Mouse (Mus musculus) forebrain, embryonic 10.5 days (tissue): Measurements from ENCODE around the gene Stx1a. TPM values are rescaled to one million over a fixed set of nuclear protein-coding genes. Genes with fewer than 3 reads are reported as not detected.
A peak's percentile ranks its signal among the peaks of the same experiment; 100 is the strongest.
"Not testable (repeated sequence)": the region's sequence is repeated elsewhere in the genome, so short reads cannot be mapped to it uniquely, and the experiment has no call there.

Experiments
- DNase-seq: peaks from one replicate; pipeline ENCODE4 v3.0.0-alpha.2; 2017; ENCODE audit warnings: low spot score; ENCODE audit errors: extremely low spot score
- H3K27ac ChIP-seq: fragments of 300-500 bp; sonication (generic); 2 replicates; pipeline ENCODE4 v1.5.1; 2016; ENCODE audit warnings: mild to moderate bottlenecking
- H3K27me3 ChIP-seq: fragments of 300-500 bp; sonication (generic); 2 replicates; pipeline ENCODE4 v1.6.1; 2016; ENCODE audit warnings: mild to moderate bottlenecking; ENCODE audit not compliant: poor library complexity, severe bottlenecking
- H3K36me3 ChIP-seq: fragments of 300-500 bp; sonication (generic); replicated peaks from 2 replicates; pipeline ENCODE4 v1.6.1; 2016; ENCODE audit warnings: mild to moderate bottlenecking, moderate library complexity
- H3K4me1 ChIP-seq: fragments of 300-500 bp; sonication (generic); 2 replicates; pipeline ENCODE4 v1.6.1; 2016
- H3K4me3 ChIP-seq: fragments of 300-500 bp; sonication (generic); 2 replicates; pipeline ENCODE4 v1.5.1; 2016; ENCODE audit warnings: mild to moderate bottlenecking, moderate library complexity
- H3K9me3 ChIP-seq: fragments of 300-500 bp; sonication (generic); 2 replicates; pipeline ENCODE4 v1.6.1; 2016; ENCODE audit warnings: mild to moderate bottlenecking, moderate library complexity
- WGBS: fragments of 180-500 bp; shearing (Covaris S2); methylation state at CpG from one replicate; pipeline ENCODE4 v1.1.7; 2016; 5-methylcytosine and 5-hydroxymethylcytosine counted together
- polyA plus RNA-seq: library from polyadenylated mRNA; unstranded; fragments of >200 nt; fragmentation: Nextera tagmentation; extraction: Ambion mirVana; gene quantifications from 2 replicates; pipeline ENCODE4 v1.2.1, GENCODE M21; 2016

The Stx1a gene
- polyA plus RNA-seq, 1 experiment from 2014 or later = 8.7 TPM

- Histone ChIP-seq H3K9me3 (peaks cover 10% of the 10 kb centered on the region), H3K36me3 (peaks cover 34% of the 10 kb centered on the region), H3K4me1 (peaks cover 18% of the 10 kb centered on the region), H3K27me3 (no peaks in the 10 kb centered on the region), H3K4me3 (no peak overlapping the region), H3K27ac (no peak overlapping the region)
- 63% methylated on average over 18 of the region's 18 CpGs for WGBS
- DNase-seq = no peak
These were observed 12.5 kb downstream of the Stx1a start for GRCm38 (mm10) chr5:135035608-135036359.

DNA sequence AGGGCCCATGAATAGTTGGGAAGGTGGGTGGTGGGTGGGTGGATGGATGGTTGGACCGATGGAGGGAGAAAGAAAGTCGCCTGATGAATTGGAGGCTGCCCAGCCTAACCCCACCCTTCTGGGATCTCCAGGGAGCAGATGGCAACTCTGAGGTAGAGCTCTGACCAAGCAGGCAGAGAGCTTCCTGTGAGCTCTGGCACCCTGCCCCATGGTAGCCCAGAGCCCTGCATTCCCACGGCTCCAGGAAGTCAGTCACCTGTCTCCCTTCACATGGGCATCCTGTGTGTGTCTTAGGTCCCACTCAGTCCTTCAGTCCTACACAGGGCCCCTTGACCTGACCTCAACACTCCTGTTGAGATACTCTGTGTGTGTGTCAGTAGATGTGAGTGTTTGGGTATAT lies 14.7 kb downstream of the Stx1a start:
- Histone ChIP-seq H3K27me3 (no peaks in the 10 kb centered on the region; the same call in 1 of the 2 replicates), H3K36me3 (peaks cover 38% of the 10 kb centered on the region), H3K27ac (no peak overlapping the region), H3K4me3 (no peak overlapping the region), H3K4me1 (peaks cover 32% of the 10 kb centered on the region), H3K9me3 (peaks cover 10% of the 10 kb centered on the region)
- WGBS = 98% methylated on average over 3 of the region's 3 CpGs
- no peak for DNase-seq

DNA sequence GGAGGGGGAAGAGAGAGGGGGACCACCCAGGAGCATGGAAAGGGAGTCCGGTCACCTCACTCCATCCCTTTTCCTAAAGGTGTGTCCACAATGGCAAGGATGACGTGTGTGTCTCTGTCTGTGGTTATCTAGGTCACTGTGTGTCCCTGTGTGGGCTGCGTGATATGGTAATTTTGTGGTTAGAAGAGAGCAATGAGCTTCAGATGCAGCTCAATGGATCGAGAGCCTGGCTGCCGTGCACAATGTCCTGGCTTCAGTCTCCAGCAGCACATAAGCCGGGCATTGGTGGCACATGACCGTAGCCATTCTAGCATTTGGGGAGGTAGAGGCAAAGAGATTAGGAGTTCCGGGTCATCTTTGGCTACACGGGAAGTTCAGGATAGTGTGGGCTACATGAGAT lies 16.3 kb downstream of the Stx1a start:
- DNase-seq = no peak
- 89% methylated on average over 9 of the region's 9 CpGs for WGBS
- Histone ChIP-seq H3K4me3 (no peak overlapping the region), H3K9me3 (peaks cover 4% of the 10 kb centered on the region), H3K4me1 (peaks cover 32% of the 10 kb centered on the region), H3K27ac (no peak overlapping the region), H3K27me3 (no peaks in the 10 kb centered on the region; the same call in 1 of the 2 replicates), H3K36me3 (peaks cover 39% of the 10 kb centered on the region)

- Histone ChIP-seq H3K27me3 (no peaks in the 10 kb centered on the region; the same call in 1 of the 2 replicates), H3K4me1 (peaks cover 32% of the 10 kb centered on the region), H3K4me3 (no peak overlapping the region), H3K9me3 (no peaks in the 10 kb centered on the region), H3K27ac (0 out of 2 replicates have a peak overlapping the region, but pooled peaks have one; percentile 51), H3K36me3 (peaks cover 44% of the 10 kb centered on the region)
- DNase-seq = no peak
- WGBS = 42% methylated on average over 6 of the region's 6 CpGs
These were observed 16.8 kb downstream of the Stx1a start for GRCm38 (mm10) chr5:135040059-135040458.

- peaks cover 51% of the 10 kb centered on the region for H3K36me3 ChIP-seq
- no peaks in the 10 kb centered on the region; the same call in 1 of the 2 replicates for H3K27me3 ChIP-seq
- WGBS = 85% methylated on average over 11 of the region's 11 CpGs
- peaks cover 27% of the 10 kb centered on the region for H3K4me1 ChIP-seq
- H3K4me3 ChIP-seq = no peak overlapping the region
- DNase-seq = no peak
- H3K27ac ChIP-seq = peak overlapping the region; percentile 26; the same call in 1 of the 2 replicates
- no peaks in the 10 kb centered on the region for H3K9me3 ChIP-seq
These were observed 17.5 kb downstream of the Stx1a start for GRCm38 (mm10) chr5:135040777-135041176.

DNA sequence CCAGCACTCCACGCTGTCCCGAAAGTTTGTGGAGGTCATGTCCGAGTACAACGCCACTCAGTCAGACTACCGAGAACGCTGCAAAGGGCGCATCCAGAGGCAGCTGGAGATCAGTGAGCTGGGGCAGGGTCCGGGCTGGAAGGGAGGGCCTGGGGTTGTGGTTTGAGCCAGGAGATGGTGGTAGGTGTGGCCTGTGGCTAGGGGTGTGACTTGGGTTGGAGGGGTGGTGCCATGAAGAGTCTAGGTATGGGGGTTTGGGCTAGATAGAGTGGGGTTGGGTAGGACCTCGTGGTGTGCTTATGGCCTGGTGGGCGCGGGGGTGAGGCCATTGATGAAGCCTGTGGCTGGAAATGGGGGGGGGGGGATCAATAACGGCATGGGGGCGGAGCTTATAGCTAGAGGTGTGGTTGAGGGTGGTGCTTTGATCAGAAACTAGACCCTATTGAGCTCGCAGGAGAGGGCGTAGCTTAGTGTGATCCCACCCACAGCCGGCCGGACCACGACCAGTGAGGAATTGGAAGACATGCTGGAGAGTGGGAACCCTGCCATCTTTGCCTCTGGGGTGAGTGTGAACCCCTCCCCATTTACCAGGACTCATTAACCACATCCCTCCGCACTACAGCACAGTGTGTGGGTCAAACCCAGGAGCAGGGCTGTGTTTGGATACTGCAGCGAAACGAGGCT lies 19.0 kb downstream of the Stx1a start:
- Histone ChIP-seq H3K27me3 (no peaks in the 10 kb centered on the region; the same call in 1 of the 2 replicates), H3K4me1 (peaks cover 27% of the 10 kb centered on the region), H3K4me3 (peak overlapping the region; percentile 26), H3K36me3 (peaks cover 45% of the 10 kb centered on the region), H3K9me3 (no peaks in the 10 kb centered on the region), H3K27ac (no peak overlapping the region)
- 21% methylated on average over 21 of the region's 21 CpGs for WGBS
- no peak for DNase-seq

DNA sequence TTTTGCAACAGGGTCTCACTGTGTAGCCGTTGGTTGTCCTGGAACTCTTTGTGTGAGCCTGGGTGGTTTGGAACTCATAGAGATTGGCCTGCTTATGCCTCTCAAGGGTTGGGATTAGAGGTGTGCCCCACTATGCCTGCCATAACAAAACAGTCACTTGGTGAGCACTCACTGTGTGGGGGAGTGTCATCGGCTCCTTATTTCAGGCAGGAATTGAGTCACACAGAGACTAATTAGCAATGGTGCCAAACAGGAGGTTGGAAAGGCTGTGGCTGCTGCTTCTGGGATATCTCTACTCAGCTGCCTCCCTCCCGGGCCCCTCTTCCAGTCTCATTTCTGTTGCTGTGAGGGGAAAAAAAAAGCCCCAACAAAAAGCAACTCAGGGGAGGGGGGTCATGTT lies 21.3 kb downstream of the Stx1a start:
- Histone ChIP-seq H3K9me3 (no peaks in the 10 kb centered on the region), H3K4me1 (peaks cover 26% of the 10 kb centered on the region), H3K27me3 (no peaks in the 10 kb centered on the region; the same call in 1 of the 2 replicates), H3K36me3 (peaks cover 44% of the 10 kb centered on the region), H3K27ac (no peak overlapping the region), H3K4me3 (no peak overlapping the region)
- WGBS = 92% methylated on average over 3 of the region's 3 CpGs
- DNase-seq = no peak

- Histone ChIP-seq H3K27ac (no peak overlapping the region), H3K9me3 (no peaks in the 10 kb centered on the region), H3K4me3 (no peak overlapping the region), H3K36me3 (peaks cover 72% of the 10 kb centered on the region), H3K4me1 (no peaks in the 10 kb centered on the region), H3K27me3 (no peaks in the 10 kb centered on the region)
- no peak for DNase-seq
- WGBS = 90% methylated on average over 5 of the region's 5 CpGs
These were observed 25.3 kb downstream of the Stx1a start for GRCm38 (mm10) chr5:135048539-135048938.

GRCm38 (mm10) chr5:135049268-135049667 lies 26.0 kb downstream of the Stx1a start:
- not testable (repeated sequence) for H3K9me3 ChIP-seq, H3K4me3 ChIP-seq, H3K27ac ChIP-seq, H3K27me3 ChIP-seq, H3K4me1 ChIP-seq, DNase-seq
- whole genome bisulfite sequencing = 83% methylated on average over 6 of the region's 6 CpGs
- peaks cover 77% of the 10 kb centered on the region for H3K36me3 ChIP-seq

DNA sequence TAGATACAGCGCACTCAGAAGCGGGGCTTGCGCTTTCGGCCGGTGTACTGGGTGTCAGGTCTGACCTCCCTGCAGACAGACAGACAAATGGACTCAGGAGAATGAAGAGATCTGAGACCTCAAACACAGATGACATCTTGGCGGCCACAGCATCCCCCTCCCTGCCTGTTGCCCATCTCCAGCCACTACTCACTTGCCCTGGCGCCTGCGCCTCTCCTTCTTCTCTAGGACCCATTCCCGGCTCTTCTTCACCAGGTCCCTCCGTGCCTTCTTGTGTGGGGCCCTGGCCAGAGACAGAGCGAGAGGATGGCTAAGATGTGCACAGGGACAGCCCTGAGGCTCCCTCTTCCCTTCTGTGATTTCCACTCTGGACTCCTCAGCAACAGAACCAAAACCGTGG lies 30.1 kb downstream of the Stx1a start:
- no peaks in the 10 kb centered on the region for H3K4me1 ChIP-seq

GRCm38 (mm10) chr5:135063629-135064381 lies 40.5 kb downstream of the Stx1a start, which contains the start of gene Dnajc30:
TSS of gene Dnajc30 (plus strand) at chr5:135064202.
- peaks cover 69% of the 10 kb centered on the region for H3K36me3 ChIP-seq

More for the DNA sequence above, 30.1 kb downstream of the Stx1a start:
- Histone ChIP-seq H3K4me3 (no peak overlapping the region), H3K27me3 (no peaks in the 10 kb centered on the region), H3K36me3 (peaks cover 95% of the 10 kb centered on the region), H3K9me3 (no peaks in the 10 kb centered on the region), H3K27ac (no peak overlapping the region)
- WGBS = 87% methylated on average over 12 of the region's 12 CpGs
- DNase-seq = no peak

GRCm38 (mm10) chr5:135064382-135064766 lies 41.1 kb downstream of the Stx1a start:
- under 1% methylated on average over 40 of the region's 40 CpGs for WGBS
- Histone ChIP-seq H3K36me3 (peaks cover 64% of the 10 kb centered on the region), H3K27ac (peak overlapping the region; percentile 88), H3K27me3 (no peaks in the 10 kb centered on the region), H3K4me1 (peaks cover 26% of the 10 kb centered on the region), H3K9me3 (no peaks in the 10 kb centered on the region), H3K4me3 (peak overlapping the region; percentile 93)
- peak; percentile 29 for DNase-seq

More at GRCm38 (mm10) chr5:135063629-135064381, 40.5 kb downstream of the Stx1a start, which contains the start of gene Dnajc30:
- under 1% methylated on average over 52 of the region's 52 CpGs for WGBS
- H3K4me3 ChIP-seq = peak within 1 kb of the TSS; percentile 93
- peak; percentile 95 for DNase-seq
- H3K27ac ChIP-seq = peak within 1 kb of the TSS; percentile 88
- H3K4me1 ChIP-seq = peaks cover 26% of the 10 kb centered on the region
- no peaks in the 10 kb centered on the region for H3K27me3 ChIP-seq
- no peaks in the 10 kb centered on the region for H3K9me3 ChIP-seq
